Mouse (Mus musculus) limb, embryonic 12.5 days (tissue): ENCODE measurements around the gene Galk2. TPM values are rescaled to one million over a fixed set of nuclear protein-coding genes. Genes with fewer than 3 reads are reported as not detected.

ENCODE experiments used
- ATAC-seq: fragments of 200-750 bp; cut with Nextera tagmentation; 2 replicates; pipeline ENCODE4 v1.8.0; 2017; ENCODE audit warnings: low read depth, moderate TSS enrichment; ENCODE audit not compliant: insufficient number of reproducible peaks, insufficient read depth, low FRiP score, low TSS enrichment
- H3K27ac ChIP-seq: fragments of 300-500 bp; sonication (generic); 2 replicates; pipeline ENCODE4 v1.5.1; 2016; ENCODE audit warnings: mild to moderate bottlenecking, moderate library complexity
- H3K27me3 ChIP-seq: fragments of 300-500 bp; sonication (generic); 2 replicates; pipeline ENCODE4 v1.6.1; 2016; ENCODE audit warnings: mild to moderate bottlenecking, moderate library complexity
- H3K36me3 ChIP-seq: fragments of 300-500 bp; sonication (generic); 2 replicates; pipeline ENCODE4 v1.6.1; 2016; ENCODE audit warnings: mild to moderate bottlenecking, moderate library complexity
- H3K4me1 ChIP-seq: fragments of 300-500 bp; sonication (generic); replicated peaks from 2 replicates; pipeline ENCODE4 v1.6.1; 2016
- H3K4me2 ChIP-seq: fragments of 300-500 bp; sonication (generic); 2 replicates; pipeline ENCODE4 v1.6.1; 2016; ENCODE audit warnings: mild to moderate bottlenecking, moderate library complexity
- H3K4me3 ChIP-seq: fragments of 300-500 bp; sonication (generic); replicated peaks from 2 replicates; pipeline ENCODE4 v1.5.1; 2016; ENCODE audit warnings: mild to moderate bottlenecking
- H3K9ac ChIP-seq: fragments of 300-500 bp; sonication (generic); replicated peaks from 2 replicates; pipeline ENCODE4 v1.6.1; 2016; ENCODE audit warnings: mild to moderate bottlenecking, moderate library complexity
- H3K9me3 ChIP-seq: fragments of 300-500 bp; sonication (generic); 2 replicates; pipeline ENCODE4 v1.6.1; 2016; ENCODE audit warnings: mild to moderate bottlenecking, moderate library complexity
- WGBS: fragments of 180-500 bp; shearing (Covaris S2); methylation state at CpG from one replicate; pipeline ENCODE4 v1.1.7; 2016; 5-methylcytosine and 5-hydroxymethylcytosine counted together
- polyA plus RNA-seq: library from polyadenylated mRNA; unstranded; fragments of >200 nt; fragmentation: Nextera tagmentation; extraction: Ambion mirVana; gene quantifications from 2 replicates; pipeline ENCODE4 v1.2.1, GENCODE M21; 2016

Galk2 gene
- polyA plus RNA-seq, 1 experiment from 2014 or later, result 41.7 TPM

- 89% methylated on average over 6 of the region's 6 CpGs for WGBS
- H3K27ac ChIP-seq, result no peak overlapping the region
- no peaks in the 10 kb centered on the region for H3K27me3 ChIP-seq
- H3K4me1 ChIP-seq, result no peaks in the 10 kb centered on the region
- no peak overlapping the region for H3K4me2 ChIP-seq
- H3K9ac ChIP-seq, result no peak overlapping the region
- H3K9me3 ChIP-seq, result no peaks in the 10 kb centered on the region
- peaks cover 13% of the 10 kb centered on the region; the same call in 1 of the 2 replicates for H3K36me3 ChIP-seq
- no peak overlapping the region for H3K4me3 ChIP-seq
- no peak for ATAC-seq
Observed at GRCm38 (mm10) chr2:125900797-125901410, 42.0 kb downstream of the Galk2 start.

DNA sequence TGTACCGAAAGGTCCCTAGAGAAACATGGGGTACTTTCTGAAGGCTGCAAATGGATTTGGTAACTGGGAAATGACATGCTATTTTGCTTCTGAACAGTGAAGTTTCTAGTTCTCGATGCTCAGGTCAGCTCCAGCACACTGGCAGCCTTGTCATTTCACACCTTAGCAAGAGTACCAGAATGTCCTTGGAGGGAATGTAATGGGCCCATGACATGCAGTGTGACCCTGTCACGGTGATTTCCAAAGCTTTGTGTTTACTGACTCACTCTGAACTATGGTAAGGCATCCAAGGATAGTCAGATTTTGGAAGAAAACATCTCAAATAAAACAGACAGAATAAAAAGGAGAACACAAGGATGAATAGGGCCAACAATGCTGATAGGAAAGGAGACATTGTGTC lies 42.5 kb downstream of the Galk2 start:
- Histone ChIP-seq H3K27ac (no peak overlapping the region), H3K36me3 (peaks cover 13% of the 10 kb centered on the region; the same call in 1 of the 2 replicates), H3K4me2 (no peak overlapping the region), H3K4me1 (no peaks in the 10 kb centered on the region), H3K9ac (no peak overlapping the region), H3K4me3 (no peak overlapping the region), H3K27me3 (no peaks in the 10 kb centered on the region), H3K9me3 (no peaks in the 10 kb centered on the region)
- 91% methylated on average over 3 of the region's 3 CpGs for WGBS
- ATAC-seq, result no peak

GRCm38 (mm10) chr2:125906407-125907066 lies 47.6 kb downstream of the Galk2 start:
- 73% methylated on average over 4 of the region's 4 CpGs for WGBS
- H3K4me3 ChIP-seq, result no peak overlapping the region
- H3K27me3 ChIP-seq, result no peaks in the 10 kb centered on the region
- H3K4me2 ChIP-seq, result no peak overlapping the region
- no peaks in the 10 kb centered on the region for H3K4me1 ChIP-seq
- no peak overlapping the region for H3K9ac ChIP-seq
- no peak overlapping the region for H3K27ac ChIP-seq
- no peaks in the 10 kb centered on the region for H3K9me3 ChIP-seq
- H3K36me3 ChIP-seq, result peaks cover 6% of the 10 kb centered on the region; the same call in 1 of the 2 replicates
- no peak for ATAC-seq

DNA sequence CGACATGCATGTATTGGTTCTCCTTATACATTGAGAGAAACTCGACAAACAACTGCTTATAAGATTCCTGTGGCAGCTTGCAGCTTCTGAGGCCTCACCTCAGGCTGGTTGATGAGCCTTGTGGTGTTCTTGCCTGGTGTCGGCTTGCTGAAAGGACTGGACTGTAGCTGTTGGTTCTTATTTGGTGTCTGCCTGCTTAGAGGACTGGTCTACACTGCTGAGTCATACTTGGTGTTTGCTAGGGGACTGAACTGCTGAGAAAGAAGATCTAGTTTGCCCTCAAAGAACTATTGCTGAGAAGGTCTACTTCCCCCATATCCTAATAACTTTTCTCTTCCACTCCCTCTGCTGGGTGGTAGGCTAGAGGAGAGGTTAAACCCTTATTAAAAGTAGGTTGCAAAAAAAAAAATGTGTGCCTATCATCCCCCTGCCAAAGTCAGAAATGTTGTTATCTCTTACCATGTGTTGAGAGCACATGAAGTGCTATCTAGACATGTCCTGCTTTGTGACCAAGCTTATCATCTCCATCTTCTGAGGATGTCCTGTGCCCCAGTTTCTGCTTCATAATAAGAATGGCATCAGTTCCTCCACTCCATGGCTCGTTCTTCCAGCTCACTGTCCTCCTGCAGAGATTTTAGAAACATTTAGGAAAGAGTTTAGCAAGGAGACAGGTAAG lies 48.8 kb downstream of the Galk2 start:
- WGBS, result 81% methylated on average over 4 of the region's 4 CpGs
- Histone ChIP-seq H3K4me3 (no peak overlapping the region), H3K4me2 (no peak overlapping the region), H3K9ac (no peak overlapping the region), H3K27ac (no peak overlapping the region), H3K4me1 (no peaks in the 10 kb centered on the region), H3K27me3 (no peaks in the 10 kb centered on the region), H3K36me3 (peaks cover 3% of the 10 kb centered on the region; the same call in 1 of the 2 replicates), H3K9me3 (no peaks in the 10 kb centered on the region)
- ATAC-seq, result no peak

DNA sequence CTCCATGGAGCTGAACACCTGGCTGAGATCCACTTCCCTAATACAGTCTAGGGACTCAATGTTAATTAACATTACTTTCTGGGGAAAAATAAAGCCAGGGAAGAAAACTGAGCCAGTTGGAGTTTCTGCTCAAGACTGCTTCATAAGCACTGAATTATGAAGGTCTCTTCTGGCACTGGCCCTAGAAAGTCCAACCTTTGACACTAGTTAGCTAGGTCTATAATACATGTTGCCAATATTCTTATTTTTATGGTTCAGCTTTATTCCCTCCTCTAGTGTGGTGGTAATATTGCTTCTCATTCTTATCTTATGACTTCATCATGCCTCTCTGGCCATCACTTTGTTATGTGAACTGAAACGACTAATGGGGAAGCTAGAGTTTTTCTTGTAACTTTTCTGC lies 55.3 kb downstream of the Galk2 start:
- ATAC-seq, result no peak
- H3K4me3 ChIP-seq, result no peak overlapping the region
- H3K36me3 ChIP-seq, result no peaks in the 10 kb centered on the region; the same call in 1 of the 2 replicates
- no peak overlapping the region for H3K4me2 ChIP-seq
- no peaks in the 10 kb centered on the region for H3K9me3 ChIP-seq
- H3K27me3 ChIP-seq, result no peaks in the 10 kb centered on the region
- no peak overlapping the region for H3K27ac ChIP-seq
- WGBS, result 70% methylated on average over 1 of the region's 1 CpGs
- peaks cover 17% of the 10 kb centered on the region for H3K4me1 ChIP-seq
- no peak overlapping the region for H3K9ac ChIP-seq

- H3K4me3 ChIP-seq, result no peak overlapping the region
- no peak overlapping the region for H3K9ac ChIP-seq
- no peaks in the 10 kb centered on the region for H3K27me3 ChIP-seq
- no peak overlapping the region for H3K27ac ChIP-seq
- no peaks in the 10 kb centered on the region for H3K9me3 ChIP-seq
- no peaks in the 10 kb centered on the region for H3K36me3 ChIP-seq
- ATAC-seq, result no peak
- H3K4me1 ChIP-seq, result peaks cover 23% of the 10 kb centered on the region
- H3K4me2 ChIP-seq, result no peak overlapping the region
Observed at GRCm38 (mm10) chr2:125914713-125915112, 55.8 kb downstream of the Galk2 start.

- H3K27ac ChIP-seq, result peak overlapping the region; percentile 74
- H3K36me3 ChIP-seq, result peaks cover 6% of the 10 kb centered on the region; the same call in 1 of the 2 replicates
- ATAC-seq, result peak; percentile 50; the same call in 1 of the 2 replicates
- peaks cover 25% of the 10 kb centered on the region for H3K4me1 ChIP-seq
- no peak overlapping the region for H3K4me2 ChIP-seq
- H3K27me3 ChIP-seq, result no peaks in the 10 kb centered on the region
- no peak overlapping the region for H3K9ac ChIP-seq
- H3K4me3 ChIP-seq, result no peak overlapping the region
- H3K9me3 ChIP-seq, result no peaks in the 10 kb centered on the region
- WGBS, result 61% methylated on average over 11 of the region's 11 CpGs
Observed at GRCm38 (mm10) chr2:125916652-125917296, 57.9 kb downstream of the Galk2 start.

DNA sequence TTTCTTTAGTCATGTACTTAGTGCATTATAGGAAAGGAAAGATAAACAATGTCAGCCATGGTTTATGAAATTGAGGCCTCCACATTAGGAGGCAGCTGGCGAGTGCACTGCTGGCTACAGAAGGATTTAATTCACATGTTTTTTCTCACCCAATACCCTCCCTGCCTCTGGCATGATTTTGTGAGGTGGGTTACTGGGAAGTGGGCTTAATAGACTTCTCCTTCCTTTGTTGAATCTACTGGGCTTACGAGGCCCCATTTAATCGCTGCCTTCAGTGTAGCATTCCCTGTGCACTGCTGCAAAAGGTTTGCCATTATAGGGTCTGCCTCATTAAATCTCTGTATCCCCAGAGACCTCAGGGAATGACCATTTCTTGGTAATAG lies 58.4 kb downstream of the Galk2 start:
- Histone ChIP-seq H3K9me3 (no peaks in the 10 kb centered on the region), H3K4me3 (no peak overlapping the region), H3K4me1 (peaks cover 25% of the 10 kb centered on the region), H3K9ac (no peak overlapping the region), H3K36me3 (peaks cover 8% of the 10 kb centered on the region; the same call in 1 of the 2 replicates), H3K27ac (peak overlapping the region; percentile 74), H3K27me3 (no peaks in the 10 kb centered on the region), H3K4me2 (no peak overlapping the region)
- 22% methylated on average over 3 of the region's 3 CpGs for whole genome bisulfite sequencing
- ATAC-seq, result peak; percentile 78

- Histone ChIP-seq H3K27ac (no peak overlapping the region), H3K4me1 (peaks cover 25% of the 10 kb centered on the region), H3K27me3 (no peaks in the 10 kb centered on the region), H3K9ac (no peak overlapping the region), H3K4me2 (no peak overlapping the region), H3K9me3 (no peaks in the 10 kb centered on the region), H3K36me3 (peaks cover 8% of the 10 kb centered on the region; the same call in 1 of the 2 replicates), H3K4me3 (no peak overlapping the region)
- no peak for ATAC-seq
- 79% methylated on average over 5 of the region's 5 CpGs for WGBS
Observed at GRCm38 (mm10) chr2:125921273-125921672, 62.4 kb downstream of the Galk2 start.

DNA sequence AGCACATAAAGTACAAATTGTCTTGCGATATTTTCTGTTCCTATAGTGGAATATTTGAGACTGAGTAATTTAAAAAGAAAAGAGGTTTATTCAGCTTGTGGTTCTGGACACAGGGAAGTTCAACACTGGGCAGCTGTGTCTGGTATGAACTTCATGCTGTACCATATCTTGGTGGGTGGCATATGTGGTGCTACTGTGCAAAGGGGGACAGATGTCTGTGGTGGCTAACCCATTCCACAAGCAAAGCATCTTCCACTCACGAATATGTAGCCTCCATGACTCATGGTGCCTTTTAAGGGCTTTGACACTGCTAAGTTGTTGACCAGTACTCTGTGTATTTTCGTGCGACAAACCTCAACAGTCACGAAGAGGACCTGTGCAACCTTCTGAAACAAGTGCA lies 63.2 kb downstream of the Galk2 start:
- ATAC-seq, result no peak
- Histone ChIP-seq H3K9ac (no peak overlapping the region), H3K36me3 (peaks cover 8% of the 10 kb centered on the region; the same call in 1 of the 2 replicates), H3K4me1 (peaks cover 19% of the 10 kb centered on the region), H3K4me3 (no peak overlapping the region), H3K27me3 (no peaks in the 10 kb centered on the region), H3K9me3 (no peaks in the 10 kb centered on the region), H3K27ac (no peak overlapping the region), H3K4me2 (no peak overlapping the region)
- 89% methylated on average over 5 of the region's 5 CpGs for WGBS

DNA sequence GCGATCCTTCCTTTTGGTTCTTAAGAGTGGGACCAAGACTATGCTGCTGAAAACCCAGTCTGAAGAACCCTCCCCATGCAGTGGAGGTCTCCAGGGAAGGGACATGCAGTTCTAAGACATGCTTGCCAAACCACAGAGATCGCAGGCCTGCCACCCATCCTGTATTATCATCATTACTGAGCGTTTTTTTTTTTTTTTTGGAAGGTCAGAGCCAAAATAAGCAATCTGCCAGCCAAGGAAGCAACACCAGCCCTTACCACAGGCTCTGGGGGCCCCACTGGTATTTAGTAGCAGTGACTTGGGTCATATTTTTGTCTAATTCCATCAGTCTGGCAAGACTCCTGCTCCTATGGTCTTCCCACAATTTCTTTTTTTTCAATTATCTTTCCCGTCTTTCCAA lies 64.0 kb downstream of the Galk2 start:
- 81% methylated on average over 4 of the region's 4 CpGs for WGBS
- Histone ChIP-seq H3K4me3 (no peak overlapping the region), H3K27ac (no peak overlapping the region), H3K27me3 (no peaks in the 10 kb centered on the region), H3K36me3 (peaks cover 8% of the 10 kb centered on the region; the same call in 1 of the 2 replicates), H3K4me1 (peaks cover 12% of the 10 kb centered on the region), H3K9me3 (no peaks in the 10 kb centered on the region), H3K9ac (no peak overlapping the region), H3K4me2 (no peak overlapping the region)
- no peak for ATAC-seq
